8 mouse cellular contexts compared by ENCODE assay signal in genomic region chr1:86532362-86533051, GRCm38 (mm10). TPM values are rescaled to one million over a fixed set of nuclear protein-coding genes. Genes with fewer than 3 reads are reported as not detected.
DNase-seq lines count a peak whose midpoint lies in the region; ATAC-seq and TF ChIP-seq lines count a peak whose summit lies in the region.

No protein-coding gene starts in this region.

- peak; percentile 54 for DNase-seq in Patski (ENCODE audit: low read depth, low spot score)
- peak; percentile 96 to 97 for DNase-seq in cerebellum, postnatal 25 days
- peak; percentile 94 to 96 for DNase-seq in frontal cortex, postnatal 36 days (ENCODE audit: low spot score in 2 of 2)
- peak; percentile 91 to 94 for DNase-seq in layer of hippocampus, postnatal 36 days
- DNase-seq in lung, postnatal 36 days, result peak; percentile 98
- DNase-seq in retina, postnatal 1 day, result peak; percentile 95
- DNase-seq in thymus, postnatal 4 days, result peak; percentile 98

- POLR2A ChIA-PET in Patski (lab: Charles Lee), result interaction anchor here (1.0 to 2.3 kb wide), 4 partner anchors 21 to 90 kb away, joined by 3 to 8 read pairs (median 4); no protein-coding TSS in a partner anchor

- H3K27me3 ChIP-seq in Patski, result no peaks in the 10 kb centered on the region
- H3K27me3 ChIP-seq in hindbrain, embryonic 15.5 days, result no peaks in the 10 kb centered on the region

- no peaks in the 10 kb centered on the region for H3K9me3 ChIP-seq in hindbrain, embryonic 15.5 days

- H3K4me3 ChIP-seq in hindbrain, embryonic 15.5 days, result peak overlapping the region; percentile 7; the same call in 1 of the 2 replicates

- H3K27ac ChIP-seq in hindbrain, embryonic 15.5 days (replicated peaks), result peak overlapping the region; percentile 71

- 24% methylated on average over 11 of the region's 11 CpGs for WGBS in hindbrain, embryonic 15.5 days

- H3K4me1 ChIP-seq in hindbrain, embryonic 15.5 days (replicated peaks), result peaks cover 36% of the 10 kb centered on the region

- CTCF ChIA-PET in Patski (lab: Charles Lee), result interaction anchor here (0.8 to 13.4 kb wide), 8 partner anchors 12 to 92 kb away, joined by 3 to 307 read pairs (median 4); no protein-coding TSS in a partner anchor

- in situ Hi-C loops in Patski (cut with MboI; ENCODE audit: low pct_unique_long_range_greater_than_20kb), result loop anchor here (5.0 kb wide), 1 partner anchor 90 kb away; no protein-coding TSS in a partner anchor

- H3K4me2 ChIP-seq in hindbrain, embryonic 15.5 days, result peak overlapping the region; percentile 41

- peak; percentile 48 for ATAC-seq in Patski
- peak; percentile 49; the same call in 1 of the 2 replicates for ATAC-seq in hindbrain, embryonic 15.5 days (ENCODE audit: low FRiP score, low read depth)

- no peak for TF ChIP-seq CTCF in Patski (IDR thresholded peaks at IDR 0.05)

- peaks cover 17% of the 10 kb centered on the region for H3K36me3 ChIP-seq in hindbrain, embryonic 15.5 days

- no peak overlapping the region for H3K9ac ChIP-seq in hindbrain, embryonic 15.5 days

RNA-seq across cellular contexts. Expression of gene Ptma, which starts 6.0 kb away (rescaled TPM):
- polyA plus RNA-seq in Patski (2021), result 2,326 TPM
- 1,392 and 1,427 TPM in 2 replicates for polyA plus RNA-seq in hindbrain, embryonic 15.5 days (2015; fragmentation: Nextera tagmentation; extraction: Ambion mirVana)
- total RNA-seq in layer of hippocampus, postnatal 36 days (2021), result 100 to 1,000 TPM; 507 to 508 TPM

RNA-seq across cellular contexts. Expression of gene Pde6d, which starts 49.9 kb away (rescaled TPM):
- polyA plus RNA-seq in Patski (2021), result 59.7 TPM
- 115 and 122 TPM in 2 replicates for polyA plus RNA-seq in hindbrain, embryonic 15.5 days (2015; fragmentation: Nextera tagmentation; extraction: Ambion mirVana)
- total RNA-seq in layer of hippocampus, postnatal 36 days (2021), result 10 to 100 TPM; 54.1 to 59.4 TPM

RNA-seq across cellular contexts. Expression of gene Cops7b, which starts 50.2 kb away (rescaled TPM):
- polyA plus RNA-seq in Patski (2021), result 23.1 TPM
- 56.5 and 63.9 TPM in 2 replicates for polyA plus RNA-seq in hindbrain, embryonic 15.5 days (2015; fragmentation: Nextera tagmentation; extraction: Ambion mirVana)
- total RNA-seq in layer of hippocampus, postnatal 36 days (2021), result 10 to 100 TPM; 19.4 to 22.0 TPM

Comparison
In these comparisons a context has a peak if more than half of its experiments do, and no peak if none do; other contexts are left out.
1. Peak in every context shown above with its lines: DNase-seq, ATAC-seq, H3K4me3 ChIP-seq and H3K27ac ChIP-seq.